Mouse (Mus musculus) MEL-GATA-1-ER (cell line): ENCODE measurements around the gene Ccdc186.
A peak's percentile ranks its signal among the peaks of the same experiment; 100 is the strongest.
"Not testable (repeated sequence)": the region's sequence is repeated elsewhere in the genome, so short reads cannot be mapped to it uniquely, and the experiment has no call there.

Experiments used
- DNase-seq: peaks from one replicate; pipeline ENCODE4 v3.0.0-alpha.2; 2012; ENCODE audit warnings: low read depth; ENCODE audit errors: extremely low read depth

Gene Ccdc186

DNA sequence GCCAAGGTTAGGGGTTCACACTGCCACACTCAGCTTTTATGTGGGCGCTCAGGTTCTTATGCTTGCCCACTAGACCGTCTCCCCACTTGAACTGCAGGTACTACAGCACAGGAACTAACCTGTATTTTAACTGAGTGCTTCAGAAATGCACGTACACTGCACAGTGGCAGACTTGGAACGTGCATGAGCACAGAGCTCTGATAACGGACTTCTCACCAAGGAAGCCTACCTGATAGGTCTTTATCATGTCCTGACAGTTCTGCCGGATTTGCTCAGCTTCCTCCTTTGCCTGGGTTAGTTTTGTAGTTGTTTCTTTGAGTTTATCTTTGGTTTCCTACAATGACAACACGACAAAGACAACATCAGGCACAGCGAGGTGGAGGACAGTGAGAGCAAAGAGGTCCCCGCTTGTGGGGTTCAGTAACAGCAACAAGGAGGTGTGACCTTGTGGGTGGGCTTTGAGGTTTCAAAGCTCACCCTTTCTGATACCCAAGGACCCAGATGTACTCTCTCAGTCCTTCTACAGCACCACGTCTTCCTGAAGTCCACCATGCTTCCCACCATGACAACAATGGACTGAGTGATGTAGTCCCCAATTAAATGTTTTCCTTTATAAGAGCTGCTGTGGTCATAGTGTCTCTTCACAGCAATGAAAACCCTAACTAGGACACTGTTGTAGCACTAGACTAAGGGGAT, 20.2 kb downstream of the Ccdc186 start:
- peak; percentile 94 for DNase-seq

DNA sequence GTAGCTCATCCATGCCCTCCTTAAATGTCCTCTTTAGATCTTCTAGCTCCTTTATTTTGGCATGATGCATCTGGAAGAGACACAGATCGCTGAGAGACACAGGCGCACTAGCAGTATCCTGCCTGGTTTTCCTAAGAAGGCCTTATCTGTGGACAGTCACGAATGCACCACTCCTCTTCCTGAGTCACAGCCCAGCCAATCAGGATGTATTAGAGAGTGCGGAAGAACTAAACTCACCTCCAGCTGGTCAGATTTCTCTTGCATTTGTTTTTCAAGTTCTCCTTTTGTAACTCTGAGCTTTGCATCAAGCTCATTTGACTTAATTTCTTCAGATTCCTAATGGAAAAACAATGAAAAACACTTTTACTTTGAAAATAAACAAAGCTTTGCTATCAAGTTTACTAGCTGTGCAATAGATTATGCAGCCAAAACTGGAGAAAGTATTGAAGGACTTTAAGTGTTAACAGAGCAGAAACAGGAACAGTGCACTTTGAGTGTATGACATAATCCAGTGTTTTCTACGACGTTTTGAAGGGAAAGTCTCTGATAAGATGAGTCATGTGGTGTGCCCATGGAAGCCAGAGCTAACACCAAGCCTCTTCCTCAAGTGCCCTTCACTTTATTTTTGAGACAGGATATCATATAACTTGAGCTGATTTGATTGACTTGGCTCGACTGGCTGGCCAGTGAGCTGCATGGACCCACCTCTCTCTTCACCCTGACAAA, 20.9 kb downstream of the Ccdc186 start:
- peak; percentile 93 for DNase-seq

DNA sequence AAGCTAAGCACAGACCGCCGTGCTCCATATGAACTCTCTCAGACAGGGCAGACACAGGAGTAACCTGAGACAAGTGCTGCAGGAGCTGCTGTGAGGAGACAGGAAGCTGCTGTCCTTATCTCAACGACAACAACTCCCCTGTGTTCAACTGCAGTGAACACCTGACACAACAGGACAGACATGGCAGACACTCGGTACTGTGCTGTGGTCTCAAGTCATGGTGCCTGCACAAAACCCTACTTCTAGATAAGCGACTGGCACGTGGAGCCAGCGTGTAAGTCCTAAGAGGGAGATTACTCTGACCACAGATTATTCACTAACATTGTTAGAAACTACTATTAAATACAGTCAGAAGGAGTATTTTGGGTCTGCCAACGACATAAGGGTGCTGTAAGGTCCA, 21.8 kb downstream of the Ccdc186 start:
- peak; percentile 76 for DNase-seq

DNA sequence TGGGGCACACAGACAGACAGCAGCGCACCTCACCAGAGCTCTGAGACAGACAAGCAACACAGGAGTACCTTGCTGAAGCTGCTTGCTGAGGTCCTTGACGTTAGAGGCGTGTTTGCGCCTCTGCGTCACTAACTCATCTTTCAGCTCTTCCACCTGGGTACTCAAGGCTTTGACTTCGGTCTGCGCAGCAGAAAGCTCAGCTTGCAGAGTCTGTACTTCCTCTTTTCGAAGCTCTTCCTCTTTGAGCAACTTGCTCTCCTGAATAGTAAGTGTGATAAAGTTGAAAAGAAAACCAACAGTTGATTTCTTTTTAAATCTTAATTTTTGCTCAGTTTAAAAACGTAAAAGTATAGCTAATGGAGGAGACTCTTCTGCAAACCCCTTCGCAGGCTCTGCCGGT, 24.6 kb downstream of the Ccdc186 start:
- DNase-seq = peak; percentile 91

DNA sequence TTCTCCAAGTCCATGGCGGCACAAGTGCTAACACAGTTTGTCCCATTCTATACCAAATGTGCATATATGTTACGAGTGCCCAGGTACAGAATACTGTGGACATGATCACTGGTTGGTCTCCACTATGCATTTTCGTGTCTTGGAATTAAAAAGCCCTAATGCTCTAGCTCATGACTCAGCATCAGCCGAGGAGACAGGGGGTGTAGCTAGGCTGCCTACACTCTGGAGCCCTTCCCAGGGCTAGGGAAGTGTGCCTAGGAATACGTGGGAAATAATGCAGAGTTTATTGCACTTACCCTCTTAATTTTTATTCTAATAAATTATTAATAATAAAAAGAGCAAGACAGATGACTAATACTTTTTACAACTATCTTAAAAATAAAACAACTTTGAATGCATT, 33.0 kb downstream of the Ccdc186 start:
- DNase-seq = no peak

GRCm38 (mm10) chr19:56787911-56788310, 34.1 kb downstream of the Ccdc186 start:
- DNase-seq = no peak

DNA sequence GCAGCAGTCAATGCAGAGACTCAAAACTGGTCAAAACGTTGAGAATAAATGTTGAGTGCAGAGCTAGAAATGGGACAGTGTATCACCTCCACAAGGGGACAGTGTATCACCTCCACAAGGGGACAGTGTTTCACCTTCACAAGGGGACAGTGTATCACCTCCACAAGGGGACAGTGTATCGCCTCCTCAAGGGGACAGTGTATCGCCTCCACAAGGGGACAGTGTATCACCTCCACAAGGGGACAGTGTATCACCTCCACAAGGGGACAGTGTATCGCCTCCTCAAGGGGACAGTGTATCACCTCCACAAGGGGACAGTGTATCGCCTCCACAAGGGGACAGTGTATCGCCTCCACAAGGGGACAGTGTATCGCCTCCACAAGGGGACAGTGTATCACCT, 43.5 kb downstream of the Ccdc186 start:
- not testable (repeated sequence) for DNase-seq

- DNase-seq = no peak
Observed at GRCm38 (mm10) chr19:56776719-56777382, 45.1 kb downstream of the Ccdc186 start.

DNA sequence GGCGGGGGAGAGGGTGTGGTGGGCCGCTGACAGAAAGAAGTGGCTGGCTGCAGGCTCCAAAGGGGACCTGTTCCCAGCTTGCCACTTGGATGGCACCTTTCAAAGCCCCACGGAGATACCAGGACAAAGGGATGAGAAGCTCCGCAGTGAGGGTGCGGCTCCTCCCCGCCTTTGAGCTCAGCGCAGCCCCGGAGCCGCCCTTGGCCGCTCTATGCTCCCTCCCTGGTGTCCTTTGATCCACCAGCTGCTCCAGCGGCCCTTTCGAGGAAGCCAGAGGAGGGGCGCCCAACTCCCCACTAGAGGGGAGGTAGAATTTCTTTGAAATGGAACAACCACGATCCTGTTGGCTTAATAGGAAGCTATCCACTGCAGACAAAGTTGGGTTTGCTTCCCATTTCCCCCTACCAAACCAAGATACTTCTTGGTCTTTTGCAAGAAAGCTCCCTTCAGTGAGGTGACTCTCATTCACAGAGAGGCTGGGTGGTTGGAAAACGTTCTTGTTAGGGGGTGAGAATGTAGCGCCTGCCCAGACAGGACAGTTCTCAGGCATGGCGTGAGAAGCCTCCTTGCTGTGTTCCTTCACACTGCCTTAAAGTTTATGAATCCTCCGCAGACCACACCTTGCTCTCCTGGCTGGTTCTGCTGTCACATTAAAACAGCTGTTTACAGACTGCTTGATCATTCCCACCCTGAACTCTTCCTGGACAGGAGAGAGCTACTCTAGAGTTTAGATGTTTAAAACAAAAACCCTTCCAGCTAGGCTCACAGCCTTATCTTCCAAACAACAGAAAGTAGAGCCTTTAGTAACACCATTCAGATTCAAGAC, 45.9 kb downstream of the Ccdc186 start:
- no peak for DNase-seq

- DNase-seq = no peak
Observed at GRCm38 (mm10) chr19:56774971-56775892, 46.8 kb downstream of the Ccdc186 start.

DNA sequence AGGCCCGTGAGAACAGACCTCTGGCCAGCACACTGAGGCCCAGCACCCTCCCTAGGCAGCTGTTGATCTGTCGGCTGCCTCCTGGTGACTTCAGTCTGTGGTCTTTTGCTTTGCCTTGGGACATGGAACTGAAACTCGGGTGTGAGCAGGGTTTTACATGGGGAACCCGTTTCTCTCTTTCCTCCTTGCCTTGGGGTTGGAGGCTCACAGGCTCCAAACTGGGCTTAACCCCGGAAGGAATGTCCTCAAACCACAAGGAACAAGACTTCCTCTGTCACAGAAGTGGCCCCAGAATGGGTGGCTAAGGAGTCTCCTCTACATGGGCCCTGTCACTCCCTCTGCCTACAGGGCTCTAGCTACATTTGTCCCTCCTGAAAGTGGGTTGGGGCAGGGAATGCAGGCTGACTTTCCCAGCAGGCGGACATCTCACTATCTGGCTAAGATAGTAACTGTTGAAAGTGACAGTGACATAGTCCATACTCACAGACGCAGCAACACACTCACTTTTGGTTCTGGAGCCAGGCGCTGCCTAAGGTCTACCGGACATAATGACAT, 47.5 kb downstream of the Ccdc186 start:
- DNase-seq = no peak

DNA sequence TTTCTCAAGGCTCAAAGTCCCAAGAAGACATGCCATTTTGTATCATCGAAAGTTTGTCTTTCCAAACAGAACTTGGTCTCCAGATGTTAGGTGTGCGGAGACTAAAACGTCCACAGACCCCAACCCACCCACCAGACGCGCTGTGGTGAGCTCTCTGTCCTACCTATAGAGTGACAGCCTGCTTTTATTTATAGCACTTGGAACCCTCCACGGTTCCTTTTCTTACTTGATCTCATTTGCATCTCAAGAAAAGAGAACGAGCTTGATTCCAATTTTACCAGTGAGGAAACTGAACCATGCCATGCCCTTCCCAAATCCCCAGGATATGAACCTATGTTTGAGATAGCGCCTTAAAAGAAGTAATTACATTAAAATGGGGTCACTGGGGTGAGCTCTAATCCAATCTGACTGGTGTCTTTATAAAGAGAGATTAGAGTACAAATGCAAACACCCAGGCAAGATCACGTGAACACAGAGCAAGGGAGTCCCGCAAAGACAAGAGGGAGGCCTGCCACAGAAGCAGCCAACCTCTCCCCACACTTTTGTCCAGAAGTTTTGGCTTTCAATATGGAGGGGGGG, 48.5 kb downstream of the Ccdc186 start:
- no peak for DNase-seq

DNA sequence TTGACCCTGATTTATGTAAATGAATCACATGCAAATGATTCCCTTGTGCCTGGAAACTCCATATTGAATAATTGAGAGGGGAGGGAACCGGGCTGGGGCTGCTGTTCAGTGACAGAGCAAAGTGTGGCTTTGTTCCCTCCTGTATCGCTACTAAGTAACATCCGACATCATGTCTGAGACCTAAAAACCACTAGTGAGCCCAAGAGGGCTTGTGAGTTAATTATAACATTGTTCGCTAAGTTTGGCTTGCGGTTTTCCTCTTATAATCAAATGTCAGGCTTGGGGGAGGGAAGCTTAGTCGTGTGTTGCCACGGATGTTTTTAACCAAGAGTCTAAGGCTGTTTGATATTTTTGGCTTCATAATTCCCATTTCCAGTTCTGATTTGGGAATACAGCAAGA, 49.8 kb downstream of the Ccdc186 start:
- no peak for DNase-seq

DNA sequence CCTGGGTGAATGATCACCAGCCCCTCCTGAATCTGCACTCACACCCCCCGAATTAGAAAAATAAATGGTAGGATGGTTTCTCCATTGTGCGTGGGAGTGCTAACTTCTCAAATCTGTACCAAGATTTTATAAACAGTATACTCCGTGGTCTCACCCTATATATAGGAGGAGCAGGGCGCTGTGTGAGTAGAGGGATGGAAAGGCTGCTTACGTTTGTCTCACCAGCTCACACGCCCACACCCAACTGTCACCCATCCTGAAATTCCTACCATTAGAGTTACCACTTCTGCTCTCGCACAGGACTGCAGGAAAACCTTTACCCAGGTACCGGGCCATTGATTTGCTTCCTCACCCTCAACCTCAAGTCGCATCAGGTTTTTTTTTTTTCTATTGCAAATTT, 53.0 kb downstream of the Ccdc186 start:
- no peak for DNase-seq

- DNase-seq = no peak
Observed at GRCm38 (mm10) chr19:56762686-56763085, 59.3 kb downstream of the Ccdc186 start.

GRCm38 (mm10) chr19:56761727-56762126, 60.3 kb downstream of the Ccdc186 start:
- no peak for DNase-seq

GRCm38 (mm10) chr19:56761096-56761495, 60.9 kb downstream of the Ccdc186 start:
- DNase-seq = no peak

DNA sequence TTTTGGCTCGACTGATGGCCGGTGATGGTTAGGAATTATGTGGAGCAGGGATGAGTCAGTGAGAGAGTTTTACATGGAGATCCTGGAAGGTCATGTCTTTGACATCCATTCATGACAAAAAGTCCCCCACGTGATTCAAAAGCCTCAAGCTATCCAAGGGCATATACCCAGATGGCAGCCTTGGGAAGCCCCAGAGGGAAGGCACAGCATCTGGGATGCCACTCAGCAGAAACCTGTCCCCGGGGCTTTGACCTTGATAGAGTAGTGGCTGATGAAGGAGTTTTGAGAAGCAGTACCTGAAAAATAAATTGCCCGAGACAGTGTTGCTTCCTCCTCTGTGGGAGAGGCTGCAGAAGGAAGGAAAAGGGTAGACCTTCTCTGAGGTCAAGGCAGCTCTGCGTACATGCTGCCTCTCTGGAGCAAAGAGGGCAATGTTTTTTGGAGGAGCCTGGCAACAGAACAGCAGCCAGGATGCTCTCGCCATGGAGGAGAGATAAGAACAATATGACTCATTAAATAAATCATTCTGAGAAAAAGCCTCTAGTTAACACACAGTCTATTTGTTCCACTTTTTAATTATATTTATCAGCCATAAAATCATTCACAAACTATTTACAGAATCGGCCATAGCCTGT, 61.6 kb downstream of the Ccdc186 start:
- no peak for DNase-seq

- DNase-seq = no peak
Observed at GRCm38 (mm10) chr19:56759740-56760139, 62.2 kb downstream of the Ccdc186 start.
